Mouse (Mus musculus) liver, adult 2 months (tissue): Measurements from ENCODE around the gene Trim44. TPM values are rescaled to one million over a fixed set of nuclear protein-coding genes. Genes with fewer than 3 reads are reported as not detected.

ENCODE experiments used
- DNase-seq: peaks from one replicate; pipeline ENCODE4 v3.0.0-alpha.2; 2011; ENCODE audit warnings: low read depth, low spot score; ENCODE audit errors: extremely low read depth
- H3K27ac ChIP-seq: fragments of 200-500 bp; replicated peaks from 2 replicates; pipeline ENCODE4 v1.5.1; 2012; ENCODE audit warnings: low read depth, mild to moderate bottlenecking, control low read depth, inconsistent platforms, low read length; ENCODE audit not compliant: insufficient read depth
- H3K27me3 ChIP-seq: fragments of 200-500 bp; 2 replicates; pipeline ENCODE4 v1.6.1; 2012; ENCODE audit warnings: mild to moderate bottlenecking, moderate library complexity, low read length, inconsistent platforms; ENCODE audit not compliant: control insufficient read depth, insufficient read depth
- H3K36me3 ChIP-seq: fragments of 200-500 bp; 2 replicates; pipeline ENCODE4 v1.6.1; 2012; ENCODE audit warnings: low read length, inconsistent platforms; ENCODE audit not compliant: control insufficient read depth, insufficient read depth
- H3K4me1 ChIP-seq: fragments of 200-500 bp; 2 replicates; pipeline ENCODE4 v1.6.1; 2011; ENCODE audit warnings: low read length; ENCODE audit not compliant: control insufficient read depth, insufficient read depth
- H3K4me3 ChIP-seq: fragments of 200-500 bp; 2 replicates; pipeline ENCODE4 v1.5.1; 2011; ENCODE audit warnings: low read depth, mild to moderate bottlenecking, control low read depth, low read length, moderate library complexity; ENCODE audit not compliant: insufficient read depth
- H3K79me2 ChIP-seq: fragments of 200-500 bp; 2 replicates; pipeline ENCODE4 v1.6.1; 2012; ENCODE audit warnings: inconsistent platforms, mild to moderate bottlenecking, low read length, moderate library complexity; ENCODE audit not compliant: control insufficient read depth, insufficient read depth
- H3K9ac ChIP-seq: fragments of 200-500 bp; 2 replicates; pipeline ENCODE4 v1.6.1; 2012; ENCODE audit warnings: low read depth, mild to moderate bottlenecking, control low read depth, inconsistent platforms, low read length
- CTCF ChIP-seq: fragments of 200-500 bp; IDR thresholded peaks from 2 replicates; pipeline ENCODE4 v1.5.1; 2011; ENCODE audit warnings: low read depth, low read length, control low read depth
- POLR2A ChIP-seq: fragments of 200-500 bp; IDR thresholded peaks from 2 replicates; pipeline ENCODE4 v1.6.1; 2011; ENCODE audit warnings: low read length, control low read depth; ENCODE audit not compliant: insufficient read depth; ENCODE audit errors: extremely low read depth
- WGBS: fragments of 180-500 bp; shearing (Covaris S2); methylation state at CpG from one replicate; pipeline ENCODE4 v1.1.7; 2018; 5-methylcytosine and 5-hydroxymethylcytosine counted together
- polyA plus RNA-seq: library from polyadenylated mRNA; depleted of rRNA; stranded (reverse); fragments of >200 nt; gene quantifications from 2 replicates; pipeline ENCODE4 v1.2.3, GENCODE M21; 2012
- total RNA-seq: library from RNA; depleted of rRNA; stranded (reverse); fragments of >200 nt; gene quantifications from 2 replicates; pipeline ENCODE4 v1.2.3, GENCODE M21; 2014

Trim44 gene
- total and polyA plus RNA-seq, 2 experiments: 10.8 to 13.3 TPM

DNA sequence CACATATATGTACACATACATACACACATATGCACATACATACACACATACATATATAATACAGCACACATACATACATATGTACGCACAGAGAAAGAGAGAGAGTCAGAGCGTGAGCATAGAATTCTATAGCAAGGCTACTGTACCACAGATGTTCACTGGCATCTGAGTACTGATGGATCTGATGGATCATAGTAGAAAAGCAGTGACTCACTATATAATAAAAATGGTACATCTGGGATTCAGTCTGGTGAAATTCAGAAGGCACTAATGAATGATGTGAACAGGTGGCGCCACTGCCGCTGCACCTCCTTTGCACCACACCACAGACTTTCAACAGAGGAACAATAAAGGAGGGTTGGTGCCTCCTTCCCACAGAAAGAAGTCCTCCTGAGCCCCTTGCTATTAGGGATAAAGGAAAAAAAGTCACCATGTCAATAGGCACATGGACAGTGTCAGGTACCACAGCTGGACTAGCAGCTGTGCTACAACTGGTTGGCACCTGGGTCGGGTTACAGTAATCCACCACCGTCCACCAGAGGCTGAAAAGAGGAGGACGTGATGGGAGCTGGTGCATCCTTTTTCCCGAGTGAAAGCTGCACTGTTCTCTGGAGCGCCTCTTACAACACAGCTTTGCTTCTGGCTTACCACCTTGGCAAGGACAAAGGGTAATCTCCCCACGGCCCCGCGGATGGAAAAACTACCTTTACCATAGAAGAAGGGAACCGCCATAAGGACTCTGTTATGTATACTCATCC is 139.9 kb downstream of the Trim44 start:
- WGBS: 70% methylated on average over 13 of the region's 13 CpGs
- no peaks in the 10 kb centered on the region for H3K36me3 ChIP-seq
- H3K4me3 ChIP-seq: no peak overlapping the region
- no peaks in the 10 kb centered on the region for H3K79me2 ChIP-seq
- H3K27me3 ChIP-seq: no peaks in the 10 kb centered on the region
- DNase-seq: no peak
- H3K9ac ChIP-seq: no peak overlapping the region
- TF ChIP-seq POLR2A: no peak
- no peak for TF ChIP-seq CTCF
- no peaks in the 10 kb centered on the region for H3K4me1 ChIP-seq
- H3K27ac ChIP-seq: no peak overlapping the region

DNA sequence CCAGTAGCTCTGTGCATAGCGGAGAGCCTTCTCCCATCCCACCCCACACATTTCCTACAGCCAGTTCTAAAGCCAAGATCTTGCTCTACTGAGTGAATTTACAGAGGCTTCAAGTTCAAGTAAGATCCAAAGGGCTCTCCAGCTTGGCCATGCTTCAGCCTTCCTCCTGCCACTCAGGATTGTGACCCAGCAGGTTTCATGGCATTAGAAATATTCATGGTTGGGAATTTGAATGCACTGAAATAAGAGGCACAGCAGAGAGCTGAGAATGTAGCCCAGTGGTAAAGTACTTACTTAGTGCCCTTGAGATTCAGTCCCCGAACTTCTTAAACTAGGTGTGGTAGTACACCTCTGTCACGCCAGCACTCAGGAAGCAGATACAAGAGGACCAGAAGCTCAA is 140.7 kb downstream of the Trim44 start:
- no peak overlapping the region for H3K9ac ChIP-seq
- H3K4me1 ChIP-seq: no peaks in the 10 kb centered on the region
- no peak for DNase-seq
- H3K36me3 ChIP-seq: no peaks in the 10 kb centered on the region
- H3K79me2 ChIP-seq: no peaks in the 10 kb centered on the region
- no peaks in the 10 kb centered on the region for H3K27me3 ChIP-seq
- 95% methylated on average over 3 of the region's 3 CpGs for WGBS
- H3K4me3 ChIP-seq: no peak overlapping the region
- H3K27ac ChIP-seq: no peak overlapping the region
- TF ChIP-seq POLR2A (no peak), CTCF (no peak)

- TF ChIP-seq CTCF (no peak), POLR2A (no peak)
- H3K79me2 ChIP-seq: no peaks in the 10 kb centered on the region
- no peak overlapping the region for H3K9ac ChIP-seq
- peaks cover 2% of the 10 kb centered on the region; the same call in 1 of the 2 replicates for H3K27me3 ChIP-seq
- 30% methylated on average over 13 of the region's 13 CpGs for WGBS
- no peak for DNase-seq
- H3K27ac ChIP-seq: no peak overlapping the region
- no peaks in the 10 kb centered on the region for H3K4me1 ChIP-seq
- H3K4me3 ChIP-seq: no peak overlapping the region
- H3K36me3 ChIP-seq: no peaks in the 10 kb centered on the region
Observed at GRCm38 (mm10) chr2:102259139-102259538, 148.5 kb downstream of the Trim44 start.

GRCm38 (mm10) chr2:102258682-102259081 is 148.9 kb downstream of the Trim44 start:
- H3K79me2 ChIP-seq: no peaks in the 10 kb centered on the region
- no peaks in the 10 kb centered on the region for H3K4me1 ChIP-seq
- no peak overlapping the region for H3K27ac ChIP-seq
- H3K9ac ChIP-seq: no peak overlapping the region
- TF ChIP-seq CTCF: no peak
- WGBS: 38% methylated on average over 8 of the region's 8 CpGs
- H3K36me3 ChIP-seq: no peaks in the 10 kb centered on the region
- H3K27me3 ChIP-seq: peaks cover 2% of the 10 kb centered on the region; the same call in 1 of the 2 replicates
- no peak overlapping the region for H3K4me3 ChIP-seq
- no peak for DNase-seq

DNA sequence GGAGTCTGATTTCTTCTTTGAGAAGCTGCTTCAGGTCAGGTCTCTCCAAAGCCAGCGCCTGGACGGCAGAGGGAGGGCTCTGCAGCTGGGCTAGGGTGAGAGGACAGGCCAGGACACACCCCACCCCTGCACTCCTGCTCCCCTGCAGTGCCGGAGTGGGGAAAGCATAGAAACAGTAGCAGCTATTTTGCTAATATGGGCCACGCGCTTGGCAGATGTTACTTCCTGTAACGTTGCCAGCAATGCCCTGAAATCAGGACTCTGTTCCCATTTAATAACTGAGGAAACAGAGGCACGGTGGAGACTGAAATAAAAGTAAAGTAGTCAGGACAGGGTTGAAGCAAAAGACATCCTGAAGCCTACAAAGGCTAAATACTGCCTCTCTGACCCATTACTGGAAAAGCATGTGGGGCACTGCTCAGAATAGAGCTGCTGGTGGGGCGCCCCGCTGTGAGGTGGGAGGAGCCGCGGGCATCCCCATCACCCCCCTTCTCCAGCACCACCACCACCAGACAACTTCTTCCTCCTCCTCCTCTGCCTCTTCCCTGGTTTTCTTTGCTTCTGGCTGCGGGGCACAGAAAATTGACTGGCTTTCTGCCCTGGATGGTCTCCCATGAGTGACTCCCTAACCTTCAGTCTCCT is 149.5 kb downstream of the Trim44 start:
- Histone ChIP-seq H3K4me1 (no peaks in the 10 kb centered on the region), H3K9ac (no peak overlapping the region), H3K27ac (no peak overlapping the region), H3K27me3 (peaks cover 2% of the 10 kb centered on the region; the same call in 1 of the 2 replicates), H3K36me3 (no peaks in the 10 kb centered on the region), H3K79me2 (no peaks in the 10 kb centered on the region), H3K4me3 (no peak overlapping the region)
- WGBS: 12% methylated on average over 12 of the region's 12 CpGs
- DNase-seq: peak; percentile 9
- TF ChIP-seq POLR2A: no peak
- TF ChIP-seq CTCF: no peak
